Mouse (Mus musculus): ENCODE results near the gene Sgcb. TPM values are rescaled to one million over a fixed set of nuclear protein-coding genes. Genes with fewer than 3 reads are reported as not detected.

Sgcb gene
- polyA plus RNA-seq, 1 experiment, result not detected

GRCm38 (mm10) chr5:73626842-73627241 is 20.7 kb downstream of the Sgcb start:
- TF ChIP-seq CTCF (IDR thresholded peaks at IDR 0.05; ENCODE audit: insufficient read depth, low read depth, low read length), result no peak
- TF ChIP-seq POLR2A (IDR thresholded peaks at IDR 0.05; ENCODE audit: insufficient read depth, low read depth, low read length), result no peak
- Histone ChIP-seq H3K4me3 (ENCODE audit: insufficient read depth, low read depth, low read length) (no peak overlapping the region), H3K27ac (ENCODE audit: insufficient read depth, low read depth, low read length) (no peak overlapping the region), H3K4me1 (ENCODE audit: control insufficient read depth, insufficient read depth, low read length) (no peaks in the 10 kb centered on the region)
- 95% methylated on average over 7 of the region's 7 CpGs for WGBS

- H3K4me3 ChIP-seq (ENCODE audit: insufficient read depth, low read depth, low read length), result no peak overlapping the region
- no peak overlapping the region for H3K27ac ChIP-seq (ENCODE audit: insufficient read depth, low read depth, low read length)
- H3K4me1 ChIP-seq (ENCODE audit: control insufficient read depth, insufficient read depth, low read length), result peaks cover 1% of the 10 kb centered on the region; the same call in 1 of the 2 replicates
- WGBS, result 63% methylated on average over 1 of the region's 1 CpGs
- TF ChIP-seq POLR2A (IDR thresholded peaks at IDR 0.05; ENCODE audit: insufficient read depth, low read depth, low read length) (no peak), CTCF (IDR thresholded peaks at IDR 0.05; ENCODE audit: insufficient read depth, low read depth, low read length) (no peak)
Observed at GRCm38 (mm10) chr5:73625505-73625904, 22.1 kb downstream of the Sgcb start.

- WGBS, result 46% methylated on average over 1 of the region's 1 CpGs
- TF ChIP-seq CTCF (IDR thresholded peaks at IDR 0.05; ENCODE audit: insufficient read depth, low read depth, low read length) (no peak), POLR2A (IDR thresholded peaks at IDR 0.05; ENCODE audit: insufficient read depth, low read depth, low read length) (no peak)
Observed at GRCm38 (mm10) chr5:73618969-73619368, 28.6 kb downstream of the Sgcb start.

DNA sequence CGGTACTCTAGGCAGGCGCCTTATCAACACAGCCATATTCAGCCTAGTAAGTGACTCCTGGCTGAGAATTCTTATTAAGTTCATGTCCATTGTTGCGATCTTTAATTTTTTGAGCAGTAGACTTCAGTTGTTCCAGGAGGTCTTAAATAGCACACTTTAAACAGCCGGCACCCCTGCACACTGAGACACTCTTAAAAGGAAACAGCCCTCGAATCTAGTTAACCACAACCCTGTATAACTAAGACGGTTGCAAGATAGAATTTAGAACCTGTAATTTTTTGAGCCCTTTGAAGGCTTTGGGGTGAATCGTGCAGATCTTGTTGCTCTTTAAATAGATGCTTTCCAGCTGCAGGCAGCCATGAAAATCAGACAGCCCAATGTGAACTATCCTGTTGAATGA is 32.4 kb downstream of the Sgcb start:
- WGBS, result 28% methylated on average over 7 of the region's 7 CpGs
- H3K27ac ChIP-seq (ENCODE audit: insufficient read depth, low read depth, low read length), result 0 out of 2 replicates have a peak overlapping the region, but pooled peaks have one; percentile 47
- TF ChIP-seq POLR2A (IDR thresholded peaks at IDR 0.05; ENCODE audit: insufficient read depth, low read depth, low read length), result no peak
- TF ChIP-seq CTCF (IDR thresholded peaks at IDR 0.05; ENCODE audit: insufficient read depth, low read depth, low read length), result no peak
- no peak overlapping the region for H3K4me3 ChIP-seq (ENCODE audit: insufficient read depth, low read depth, low read length)
- H3K4me1 ChIP-seq (ENCODE audit: control insufficient read depth, insufficient read depth, low read length), result peaks cover 8% of the 10 kb centered on the region

More at GRCm38 (mm10) chr5:73618969-73619368, 28.6 kb downstream of the Sgcb start:
- no peak overlapping the region for H3K4me3 ChIP-seq (ENCODE audit: insufficient read depth, low read depth, low read length)
- no peak overlapping the region for H3K27ac ChIP-seq (ENCODE audit: insufficient read depth, low read depth, low read length)
- H3K4me1 ChIP-seq (ENCODE audit: control insufficient read depth, insufficient read depth, low read length), result peaks cover 12% of the 10 kb centered on the region

DNA sequence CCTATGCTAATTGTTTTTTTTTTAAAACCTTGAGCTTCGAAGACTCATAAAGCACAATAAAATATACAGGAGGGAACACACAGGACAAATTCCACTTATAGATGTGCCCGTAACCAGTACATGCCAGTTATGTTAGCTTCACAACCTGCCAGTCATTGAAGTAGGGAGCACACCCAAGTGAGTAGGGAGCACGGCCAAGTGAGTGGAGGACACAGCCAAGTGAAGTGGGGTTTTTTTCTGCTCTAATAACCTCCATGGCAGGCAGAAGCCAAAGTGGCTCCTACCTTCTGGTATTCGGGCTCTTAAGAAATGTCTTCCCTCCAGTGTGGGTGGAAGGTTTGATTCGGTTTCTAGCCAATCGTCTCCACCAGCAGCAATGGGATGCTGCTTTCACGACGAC is 34.3 kb downstream of the Sgcb start:
- WGBS, result 87% methylated on average over 8 of the region's 8 CpGs
- Histone ChIP-seq H3K4me3 (ENCODE audit: insufficient read depth, low read depth, low read length) (no peak overlapping the region), H3K27ac (ENCODE audit: insufficient read depth, low read depth, low read length) (no peak overlapping the region), H3K4me1 (ENCODE audit: control insufficient read depth, insufficient read depth, low read length) (peaks cover 6% of the 10 kb centered on the region)
- no peak for TF ChIP-seq POLR2A (IDR thresholded peaks at IDR 0.05; ENCODE audit: insufficient read depth, low read depth, low read length)
- no peak for TF ChIP-seq CTCF (IDR thresholded peaks at IDR 0.05; ENCODE audit: insufficient read depth, low read depth, low read length)

- 94% methylated on average over 4 of the region's 4 CpGs for WGBS
- peaks cover 6% of the 10 kb centered on the region for H3K4me1 ChIP-seq (ENCODE audit: control insufficient read depth, insufficient read depth, low read length)
- no peak overlapping the region for H3K27ac ChIP-seq (ENCODE audit: insufficient read depth, low read depth, low read length)
- no peak overlapping the region for H3K4me3 ChIP-seq (ENCODE audit: insufficient read depth, low read depth, low read length)
- TF ChIP-seq POLR2A (IDR thresholded peaks at IDR 0.05; ENCODE audit: insufficient read depth, low read depth, low read length) (no peak), CTCF (IDR thresholded peaks at IDR 0.05; ENCODE audit: insufficient read depth, low read depth, low read length) (no peak)
Observed at GRCm38 (mm10) chr5:73611071-73611470, 36.5 kb downstream of the Sgcb start.

- TF ChIP-seq CTCF (IDR thresholded peaks at IDR 0.05; ENCODE audit: insufficient read depth, low read depth, low read length), result no peak
- no peak for TF ChIP-seq POLR2A (IDR thresholded peaks at IDR 0.05; ENCODE audit: insufficient read depth, low read depth, low read length)
- WGBS, result 77% methylated on average over 6 of the region's 6 CpGs
- Histone ChIP-seq H3K27ac (ENCODE audit: insufficient read depth, low read depth, low read length) (no peak overlapping the region), H3K4me3 (ENCODE audit: insufficient read depth, low read depth, low read length) (no peak overlapping the region), H3K4me1 (ENCODE audit: control insufficient read depth, insufficient read depth, low read length) (0 out of 2 replicates have a peak, but pooled peaks cover 3% of the 10 kb centered on the region)
Observed at GRCm38 (mm10) chr5:73604964-73605363, 42.6 kb downstream of the Sgcb start.

DNA sequence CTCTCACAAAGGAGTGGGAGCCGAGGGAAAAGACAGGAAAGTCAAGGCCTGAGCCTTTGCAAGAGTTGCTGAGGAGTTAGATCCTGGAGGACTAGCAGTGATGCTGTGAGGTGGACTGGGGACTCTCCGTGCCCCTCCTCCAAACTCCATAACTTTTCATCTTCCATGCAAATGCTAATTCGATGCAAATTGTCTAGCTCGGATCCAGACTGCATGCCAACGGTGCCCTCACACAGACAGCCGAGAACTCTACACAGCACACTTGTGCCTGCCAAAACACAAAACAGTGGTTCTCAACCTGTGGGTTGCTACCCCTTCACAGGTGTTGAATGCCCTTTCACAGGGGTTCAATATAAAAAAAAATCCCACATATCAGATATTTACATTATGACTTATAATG is 43.0 kb downstream of the Sgcb start:
- TF ChIP-seq POLR2A (IDR thresholded peaks at IDR 0.05; ENCODE audit: insufficient read depth, low read depth, low read length) (no peak), CTCF (IDR thresholded peaks at IDR 0.05; ENCODE audit: insufficient read depth, low read depth, low read length) (no peak)
- Histone ChIP-seq H3K27ac (ENCODE audit: insufficient read depth, low read depth, low read length) (no peak overlapping the region), H3K4me3 (ENCODE audit: insufficient read depth, low read depth, low read length) (no peak overlapping the region), H3K4me1 (ENCODE audit: control insufficient read depth, insufficient read depth, low read length) (0 out of 2 replicates have a peak, but pooled peaks cover 3% of the 10 kb centered on the region)
- 58% methylated on average over 6 of the region's 6 CpGs for WGBS

DNA sequence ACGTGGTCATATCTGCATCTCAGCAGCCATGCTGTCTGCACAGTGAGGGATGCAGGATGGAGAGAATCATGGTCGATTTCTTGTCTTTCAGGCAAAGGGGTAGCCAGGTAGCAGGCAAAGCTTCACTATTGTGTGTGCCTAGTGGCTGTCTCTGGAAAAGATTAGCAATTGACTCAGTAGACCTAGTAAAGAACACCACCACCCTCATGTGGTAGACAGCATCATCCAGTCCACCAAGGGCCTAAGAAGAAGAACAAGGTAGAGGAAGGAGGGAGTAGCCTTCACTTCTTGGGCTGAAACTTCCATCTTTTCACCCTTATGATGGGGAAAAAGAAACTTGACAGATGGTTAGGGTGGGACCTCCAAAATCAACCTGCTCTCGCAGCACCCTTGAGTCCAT is 44.7 kb downstream of the Sgcb start:
- Histone ChIP-seq H3K27ac (ENCODE audit: insufficient read depth, low read depth, low read length) (no peak overlapping the region), H3K4me3 (ENCODE audit: insufficient read depth, low read depth, low read length) (no peak overlapping the region), H3K4me1 (ENCODE audit: control insufficient read depth, insufficient read depth, low read length) (peaks cover 6% of the 10 kb centered on the region; the same call in 1 of the 2 replicates)
- 83% methylated on average over 3 of the region's 3 CpGs for whole genome bisulfite sequencing
- no peak for TF ChIP-seq CTCF (IDR thresholded peaks at IDR 0.05; ENCODE audit: insufficient read depth, low read depth, low read length)
- no peak for TF ChIP-seq POLR2A (IDR thresholded peaks at IDR 0.05; ENCODE audit: insufficient read depth, low read depth, low read length)

DNA sequence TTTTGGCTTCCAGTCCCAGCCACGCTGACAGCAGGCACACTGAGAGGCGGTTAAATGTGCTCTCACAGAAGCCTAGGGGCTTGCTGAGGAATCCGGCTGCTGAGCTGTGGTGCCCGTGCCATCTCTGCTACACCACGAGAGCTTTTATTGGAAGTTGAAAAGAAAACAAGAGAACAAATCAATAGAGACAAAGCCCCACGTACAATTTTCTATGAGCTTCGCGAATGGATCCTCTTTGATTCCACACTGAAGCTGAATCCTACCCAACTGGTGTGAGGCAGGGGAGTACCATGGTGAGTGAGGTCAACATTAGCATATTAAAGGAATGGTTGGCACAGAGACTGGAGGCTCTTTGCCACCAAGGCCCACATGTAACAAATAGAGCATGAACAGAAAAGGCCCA is 46.2 kb downstream of the Sgcb start:
- Histone ChIP-seq H3K4me3 (ENCODE audit: insufficient read depth, low read depth, low read length) (no peak overlapping the region), H3K27ac (ENCODE audit: insufficient read depth, low read depth, low read length) (no peak overlapping the region; the same call in 1 of the 2 replicates), H3K4me1 (ENCODE audit: control insufficient read depth, insufficient read depth, low read length) (peaks cover 6% of the 10 kb centered on the region; the same call in 1 of the 2 replicates)
- no peak for TF ChIP-seq CTCF (IDR thresholded peaks at IDR 0.05; ENCODE audit: insufficient read depth, low read depth, low read length)
- no peak for TF ChIP-seq POLR2A (IDR thresholded peaks at IDR 0.05; ENCODE audit: insufficient read depth, low read depth, low read length)
- WGBS, result 44% methylated on average over 8 of the region's 8 CpGs
